Mouse (Mus musculus) midbrain, embryonic 16.5 days (tissue): ENCODE measurements around the gene 5031439G07Rik. TPM values are rescaled to one million over a fixed set of nuclear protein-coding genes. Genes with fewer than 3 reads are reported as not detected.
A peak's percentile ranks its signal among the peaks of the same experiment; 100 is the strongest.

Experiments
- ATAC-seq: fragments of 200-750 bp; cut with Nextera tagmentation; 2 replicates; pipeline ENCODE4 v1.8.0; 2017; ENCODE audit warnings: moderate TSS enrichment
- H3K27ac ChIP-seq: fragments of 300-500 bp; sonication (generic); 2 replicates; pipeline ENCODE4 v1.5.1; 2014; ENCODE audit warnings: mild to moderate bottlenecking, low read length, mixed read lengths
- H3K27me3 ChIP-seq: fragments of 300-500 bp; sonication (generic); 2 replicates; pipeline ENCODE4 v1.6.1; 2014; ENCODE audit warnings: low read depth, low read length, mixed read lengths; ENCODE audit not compliant: control insufficient read depth, insufficient read depth
- H3K36me3 ChIP-seq: fragments of 300-500 bp; sonication (generic); 2 replicates; pipeline ENCODE4 v1.6.1; 2014; ENCODE audit warnings: mild to moderate bottlenecking, low read length, moderate library complexity, mixed read lengths; ENCODE audit not compliant: control insufficient read depth, insufficient read depth
- H3K4me1 ChIP-seq: fragments of 300-500 bp; sonication (generic); 2 replicates; pipeline ENCODE4 v1.6.1; 2014; ENCODE audit warnings: mild to moderate bottlenecking, low read length, mixed read lengths; ENCODE audit not compliant: control insufficient read depth, insufficient read depth
- H3K4me2 ChIP-seq: fragments of 300-500 bp; sonication (generic); 2 replicates; pipeline ENCODE4 v1.6.1; 2014; ENCODE audit warnings: mild to moderate bottlenecking, low read length, mixed read lengths
- H3K4me3 ChIP-seq: fragments of 300-500 bp; sonication (generic); 2 replicates; pipeline ENCODE4 v1.5.1; 2014; ENCODE audit warnings: low read depth, mild to moderate bottlenecking, low read length, moderate library complexity, mixed read lengths
- H3K9ac ChIP-seq: fragments of 300-500 bp; sonication (generic); 2 replicates; pipeline ENCODE4 v1.6.1; 2014; ENCODE audit warnings: low read depth, low read length, mixed read lengths
- H3K9me3 ChIP-seq: fragments of 300-500 bp; sonication (generic); replicated peaks from 2 replicates; pipeline ENCODE4 v1.6.1; 2014; ENCODE audit warnings: mild to moderate bottlenecking, low read length, mixed read lengths; ENCODE audit not compliant: control insufficient read depth, poor library complexity, severe bottlenecking
- WGBS: fragments of 180-500 bp; shearing (Covaris S2); extraction: QIAGEN DNeasy Blood & Tissue Kit; methylation state at CpG from one replicate; pipeline ENCODE4 v1.1.7; 2014; 5-methylcytosine and 5-hydroxymethylcytosine counted together
- polyA plus RNA-seq: library from polyadenylated mRNA; unstranded; fragments of >200 nt; fragmentation: Nextera tagmentation; extraction: Ambion mirVana; gene quantifications from 2 replicates; pipeline ENCODE4 v1.2.1, GENCODE M21; 2015

Gene 5031439G07Rik
- polyA plus RNA-seq, 1 experiment from 2014 or later = 24.5 TPM

- Histone ChIP-seq H3K36me3 (no peaks in the 10 kb centered on the region), H3K4me1 (peaks cover 25% of the 10 kb centered on the region), H3K4me2 (peak overlapping the region; percentile 78), H3K4me3 (peak overlapping the region; percentile 84), H3K9me3 (no peaks in the 10 kb centered on the region), H3K27me3 (no peaks in the 10 kb centered on the region), H3K27ac (no peak overlapping the region), H3K9ac (peak overlapping the region; percentile 11; the same call in 1 of the 2 replicates)
- WGBS = 88% methylated on average over 12 of the region's 12 CpGs
- ATAC-seq = no peak
Observed at GRCm38 (mm10) chr15:84985516-84986160, 2.7 kb downstream of the 5031439G07Rik start.

- Histone ChIP-seq H3K27me3 (no peaks in the 10 kb centered on the region), H3K4me2 (no peak overlapping the region), H3K36me3 (no peaks in the 10 kb centered on the region), H3K27ac (no peak overlapping the region), H3K4me3 (no peak overlapping the region), H3K9ac (no peak overlapping the region), H3K4me1 (peaks cover 25% of the 10 kb centered on the region), H3K9me3 (no peaks in the 10 kb centered on the region)
- no peak for ATAC-seq
- 90% methylated on average over 7 of the region's 7 CpGs for WGBS
Observed at GRCm38 (mm10) chr15:84983721-84984120, 4.6 kb downstream of the 5031439G07Rik start.

GRCm38 (mm10) chr15:84982888-84983287 lies 5.5 kb downstream of the 5031439G07Rik start:
- Histone ChIP-seq H3K4me1 (peaks cover 21% of the 10 kb centered on the region), H3K4me3 (no peak overlapping the region), H3K27me3 (no peaks in the 10 kb centered on the region), H3K9ac (no peak overlapping the region), H3K9me3 (no peaks in the 10 kb centered on the region), H3K4me2 (no peak overlapping the region), H3K27ac (no peak overlapping the region), H3K36me3 (no peaks in the 10 kb centered on the region)
- WGBS = 90% methylated on average over 3 of the region's 3 CpGs
- ATAC-seq = no peak

DNA sequence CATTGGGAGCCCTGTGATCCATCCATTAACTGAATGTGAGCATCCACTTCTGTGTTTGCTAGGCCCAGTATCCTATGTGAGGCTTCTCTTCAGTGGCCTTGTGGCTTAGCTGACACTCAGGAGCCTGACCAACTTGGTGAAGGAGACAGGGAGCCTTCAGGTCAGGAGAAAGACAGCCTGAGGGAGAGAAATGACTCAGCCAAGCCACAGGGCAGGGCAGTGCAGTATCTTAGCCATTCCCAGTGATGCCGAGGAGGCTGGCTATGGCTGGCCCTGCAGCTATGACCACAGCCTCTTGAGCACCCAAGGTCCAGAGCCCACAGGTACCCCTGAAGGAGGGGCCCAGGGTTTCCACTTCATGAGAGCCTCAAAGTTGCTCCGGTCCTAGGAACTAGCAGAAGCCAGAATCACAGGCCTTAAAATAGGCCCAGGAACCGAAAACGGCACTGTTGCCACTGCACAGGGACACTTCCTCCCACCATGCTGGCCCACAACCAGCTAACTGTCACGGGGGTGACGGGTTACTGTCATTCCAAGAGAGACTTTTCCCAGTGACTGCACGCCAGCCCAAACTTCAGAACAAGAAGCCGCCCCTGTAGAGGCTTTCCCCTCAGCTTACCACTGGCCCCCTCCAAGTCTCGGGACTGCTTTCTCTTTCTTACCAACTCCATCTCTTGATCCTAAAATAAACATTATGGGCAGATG lies 6.6 kb downstream of the 5031439G07Rik start:
- Histone ChIP-seq H3K4me3 (no peak overlapping the region), H3K4me1 (peaks cover 21% of the 10 kb centered on the region), H3K9me3 (no peaks in the 10 kb centered on the region), H3K36me3 (no peaks in the 10 kb centered on the region), H3K27ac (no peak overlapping the region), H3K4me2 (no peak overlapping the region), H3K27me3 (no peaks in the 10 kb centered on the region), H3K9ac (no peak overlapping the region)
- no peak for ATAC-seq
- 86% methylated on average over 9 of the region's 9 CpGs for WGBS

DNA sequence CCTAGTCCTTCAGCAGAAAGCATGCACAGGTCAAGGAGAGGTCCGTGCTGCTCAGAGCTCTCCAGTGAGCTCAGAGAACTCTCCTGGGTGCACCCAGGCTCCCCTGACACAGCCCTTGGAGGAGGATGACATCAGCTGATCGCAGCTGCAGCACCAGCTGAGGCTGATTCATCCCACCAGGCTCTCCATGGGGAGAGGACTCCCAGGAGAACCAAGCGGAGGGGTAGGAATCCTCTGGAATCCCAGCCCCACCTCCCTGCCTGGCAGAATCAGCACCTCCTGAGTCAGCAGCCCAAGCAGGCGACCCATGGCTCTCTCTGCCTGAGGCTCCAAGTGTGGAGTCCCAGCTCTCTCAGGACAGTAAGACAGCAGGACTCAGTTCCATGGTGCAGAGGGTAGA lies 12.6 kb downstream of the 5031439G07Rik start:
- H3K4me1 ChIP-seq = peaks cover 17% of the 10 kb centered on the region
- H3K27ac ChIP-seq = no peak overlapping the region
- no peak overlapping the region for H3K9ac ChIP-seq
- no peaks in the 10 kb centered on the region for H3K9me3 ChIP-seq
- no peak overlapping the region for H3K4me2 ChIP-seq
- WGBS = 38% methylated on average over 4 of the region's 4 CpGs
- no peaks in the 10 kb centered on the region for H3K27me3 ChIP-seq
- no peak for ATAC-seq
- no peak overlapping the region for H3K4me3 ChIP-seq
- H3K36me3 ChIP-seq = no peaks in the 10 kb centered on the region

GRCm38 (mm10) chr15:84973544-84973871 lies 14.8 kb downstream of the 5031439G07Rik start:
- H3K27ac ChIP-seq = no peak overlapping the region
- no peaks in the 10 kb centered on the region; the same call in 1 of the 2 replicates for H3K36me3 ChIP-seq
- H3K27me3 ChIP-seq = no peaks in the 10 kb centered on the region
- 19% methylated on average over 3 of the region's 3 CpGs for WGBS
- H3K4me1 ChIP-seq = peaks cover 17% of the 10 kb centered on the region
- no peak overlapping the region for H3K9ac ChIP-seq
- no peaks in the 10 kb centered on the region for H3K9me3 ChIP-seq
- H3K4me3 ChIP-seq = no peak overlapping the region
- no peak for ATAC-seq
- no peak overlapping the region for H3K4me2 ChIP-seq

GRCm38 (mm10) chr15:84972860-84973543 lies 15.3 kb downstream of the 5031439G07Rik start:
- no peaks in the 10 kb centered on the region for H3K9me3 ChIP-seq
- 0 out of 2 replicates have a peak, but pooled peaks have one; percentile 60 for ATAC-seq
- H3K4me3 ChIP-seq = no peak overlapping the region
- H3K4me1 ChIP-seq = peaks cover 17% of the 10 kb centered on the region
- H3K9ac ChIP-seq = peak overlapping the region; percentile 30; the same call in 1 of the 2 replicates
- no peak overlapping the region for H3K4me2 ChIP-seq
- 48% methylated on average over 8 of the region's 8 CpGs for WGBS
- no peak overlapping the region for H3K27ac ChIP-seq
- no peaks in the 10 kb centered on the region; the same call in 1 of the 2 replicates for H3K36me3 ChIP-seq
- no peaks in the 10 kb centered on the region for H3K27me3 ChIP-seq

- Histone ChIP-seq H3K4me2 (no peak overlapping the region), H3K27ac (no peak overlapping the region), H3K9me3 (no peaks in the 10 kb centered on the region), H3K36me3 (no peaks in the 10 kb centered on the region; the same call in 1 of the 2 replicates), H3K4me1 (peaks cover 10% of the 10 kb centered on the region), H3K27me3 (no peaks in the 10 kb centered on the region), H3K4me3 (no peak overlapping the region), H3K9ac (no peak overlapping the region)
- ATAC-seq = no peak
- 91% methylated on average over 4 of the region's 4 CpGs for WGBS
Observed at GRCm38 (mm10) chr15:84968534-84968933, 19.8 kb downstream of the 5031439G07Rik start.
